Mouse (Mus musculus) gonadal fat pad, adult 2 months (tissue): Measurements from ENCODE around the gene Tex264. TPM values are rescaled to one million over a fixed set of nuclear protein-coding genes. Genes with fewer than 3 reads are reported as not detected.
A peak's percentile ranks its signal among the peaks of the same experiment; 100 is the strongest.

ENCODE experiments used
- DNase-seq: peaks from one replicate; pipeline ENCODE4 v3.0.0-alpha.2; 2012; ENCODE audit warnings: low read depth
- polyA plus RNA-seq: library from polyadenylated mRNA; depleted of rRNA; stranded (reverse); fragments of >200 nt; gene quantifications from 2 replicates; pipeline ENCODE4 v1.2.3, GENCODE M21; 2012; rRNA removed

Gene Tex264
- 103 and 126 TPM in 2 replicates for polyA plus RNA-seq

GRCm38 (mm10) chr9:106685249-106686101 lies at the start of gene Tex264:
Gene Tex264, minus strand, starts transcription at chr9:106685927.
- DNase-seq = no peak

DNA sequence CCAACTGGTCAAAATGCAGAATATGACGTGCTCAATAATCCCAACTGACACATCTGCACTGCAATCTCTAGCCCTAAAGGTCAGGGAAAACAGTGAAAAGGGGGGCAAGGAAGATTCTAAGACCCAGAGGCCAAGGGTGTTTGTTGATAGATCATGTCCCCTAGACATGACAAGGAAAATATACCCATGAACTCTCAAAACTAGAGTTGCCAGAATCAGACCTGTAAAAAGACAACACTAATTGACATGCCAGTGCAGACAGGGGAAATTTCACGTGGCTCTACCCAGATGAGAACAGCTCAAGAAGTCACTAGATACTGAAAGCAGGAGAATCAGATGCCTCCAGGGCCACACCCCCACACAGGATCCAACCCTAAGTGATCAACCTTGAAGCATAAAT lies 48.0 kb upstream of the Tex264 start:
- DNase-seq = no peak

DNA sequence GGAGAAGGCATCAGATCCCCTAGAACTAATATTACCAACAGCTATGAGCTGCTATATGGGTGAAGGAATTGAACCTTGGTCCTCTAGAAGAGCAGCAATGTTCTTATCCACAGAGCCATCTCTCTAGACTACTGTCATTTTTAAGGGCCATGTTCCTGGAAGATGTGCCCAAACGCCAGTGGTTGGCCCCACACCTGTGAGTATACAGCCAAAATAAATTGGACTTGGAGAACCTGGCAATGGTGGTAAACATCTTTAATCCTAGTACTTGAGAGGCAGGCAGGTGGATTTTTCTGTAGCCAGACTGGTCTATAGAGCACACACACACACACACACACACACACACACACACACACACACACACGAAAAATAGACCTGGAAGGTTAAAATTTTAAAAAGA lies 43.7 kb upstream of the Tex264 start:
- DNase-seq = no peak

- DNase-seq = no peak
Measured at GRCm38 (mm10) chr9:106726891-106727290, 41.2 kb upstream of the Tex264 start.

DNA sequence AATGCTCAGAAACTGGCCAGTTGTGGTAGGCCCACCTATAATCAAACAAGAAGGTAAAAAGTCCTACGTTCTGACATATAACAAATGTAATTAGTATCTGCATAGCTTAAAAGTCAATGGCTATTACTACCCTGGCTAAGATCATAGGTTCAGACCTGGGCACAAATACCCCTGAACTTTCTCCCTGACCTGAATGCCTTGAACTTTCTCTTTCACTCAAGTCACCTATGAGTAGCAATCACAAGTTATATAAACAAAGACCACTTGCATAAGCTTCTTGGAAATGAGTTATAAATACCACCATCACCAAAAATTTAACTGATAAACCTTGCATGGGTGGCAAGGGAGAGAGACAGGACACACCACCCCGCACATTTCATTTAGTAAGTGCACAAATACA lies 39.7 kb upstream of the Tex264 start:
- no peak for DNase-seq

GRCm38 (mm10) chr9:106724864-106725263 lies 39.1 kb upstream of the Tex264 start:
- peak; percentile 34 for DNase-seq

- DNase-seq = no peak
Measured at GRCm38 (mm10) chr9:106716729-106717128, 31.0 kb upstream of the Tex264 start.

DNA sequence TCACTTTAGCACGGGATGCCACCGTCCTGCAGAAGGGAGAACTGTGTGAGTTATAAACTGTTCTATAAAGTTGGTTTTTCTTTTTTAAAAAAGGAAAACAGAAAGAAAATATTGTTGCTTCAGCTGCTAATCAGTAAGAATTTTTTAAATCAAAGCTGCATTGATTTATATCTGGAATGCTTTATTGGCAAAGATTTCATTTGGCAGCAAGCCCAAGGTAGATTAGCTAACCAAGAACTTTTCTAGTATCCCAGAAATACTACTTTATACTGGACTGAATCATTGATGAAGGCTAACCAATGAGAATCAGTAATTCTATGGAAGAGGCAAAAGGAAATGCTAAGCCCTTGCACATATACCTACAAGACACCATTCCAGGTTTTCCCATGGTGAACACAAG lies 30.5 kb upstream of the Tex264 start:
- DNase-seq = no peak

DNA sequence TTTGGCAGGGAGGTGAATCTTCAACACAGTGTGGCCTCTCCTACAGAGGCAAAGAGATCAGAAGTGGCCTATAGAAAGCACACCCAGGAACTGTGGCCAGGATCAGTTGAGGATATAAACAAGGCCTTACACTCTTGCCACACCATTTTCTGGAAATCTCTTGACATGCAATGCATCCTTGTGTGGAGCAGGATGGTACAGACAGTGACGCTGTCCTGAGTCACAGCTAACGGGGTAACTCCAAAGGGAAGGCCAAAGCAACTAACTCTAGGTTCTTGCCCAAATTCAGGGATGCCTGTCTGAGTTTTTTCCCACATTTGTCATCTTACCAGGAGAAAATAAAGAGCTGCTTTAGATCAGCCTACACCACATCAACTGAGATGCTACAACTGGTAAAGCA lies 26.7 kb upstream of the Tex264 start:
- DNase-seq = no peak

GRCm38 (mm10) chr9:106692973-106693481 lies 7.3 kb upstream of the Tex264 start:
- no peak for DNase-seq

- no peak for DNase-seq
Measured at GRCm38 (mm10) chr9:106688834-106689233, 3.1 kb upstream of the Tex264 start.

DNA sequence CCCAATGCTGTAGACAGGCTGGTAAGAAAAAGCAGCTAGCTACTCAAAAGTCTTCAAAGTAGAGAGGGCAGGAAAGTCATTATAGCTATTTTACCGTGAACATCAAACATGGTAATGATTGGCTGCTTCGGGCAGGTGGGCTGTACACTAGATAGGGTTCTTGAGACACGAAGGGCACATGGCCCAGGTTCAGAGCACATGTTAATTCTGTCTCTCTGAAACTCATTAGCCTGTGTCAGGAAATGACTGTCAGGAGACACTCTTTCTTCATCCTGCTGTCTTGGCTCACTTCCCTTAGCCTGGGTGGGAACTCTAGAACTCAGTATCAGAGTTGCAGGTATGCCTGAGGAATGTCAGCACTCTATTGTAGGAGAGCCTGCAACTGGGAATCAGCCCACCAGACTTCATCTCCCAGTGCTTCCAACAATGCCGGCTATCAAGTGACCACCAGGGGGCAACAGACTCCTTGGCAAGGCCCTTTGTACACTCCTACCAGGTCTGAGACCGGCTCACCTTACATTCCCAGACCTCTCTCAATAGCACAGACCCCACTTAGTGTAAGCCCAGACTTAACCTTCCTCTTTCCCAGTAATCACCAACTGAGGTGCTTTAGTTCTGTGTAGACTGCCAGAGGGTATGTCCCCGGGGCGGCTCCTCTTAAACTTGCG lies 1.4 kb upstream of the Tex264 start:
- no peak for DNase-seq

GRCm38 (mm10) chr9:106684918-106685248 lies 844 bp downstream of the Tex264 start:
- no peak for DNase-seq

DNA sequence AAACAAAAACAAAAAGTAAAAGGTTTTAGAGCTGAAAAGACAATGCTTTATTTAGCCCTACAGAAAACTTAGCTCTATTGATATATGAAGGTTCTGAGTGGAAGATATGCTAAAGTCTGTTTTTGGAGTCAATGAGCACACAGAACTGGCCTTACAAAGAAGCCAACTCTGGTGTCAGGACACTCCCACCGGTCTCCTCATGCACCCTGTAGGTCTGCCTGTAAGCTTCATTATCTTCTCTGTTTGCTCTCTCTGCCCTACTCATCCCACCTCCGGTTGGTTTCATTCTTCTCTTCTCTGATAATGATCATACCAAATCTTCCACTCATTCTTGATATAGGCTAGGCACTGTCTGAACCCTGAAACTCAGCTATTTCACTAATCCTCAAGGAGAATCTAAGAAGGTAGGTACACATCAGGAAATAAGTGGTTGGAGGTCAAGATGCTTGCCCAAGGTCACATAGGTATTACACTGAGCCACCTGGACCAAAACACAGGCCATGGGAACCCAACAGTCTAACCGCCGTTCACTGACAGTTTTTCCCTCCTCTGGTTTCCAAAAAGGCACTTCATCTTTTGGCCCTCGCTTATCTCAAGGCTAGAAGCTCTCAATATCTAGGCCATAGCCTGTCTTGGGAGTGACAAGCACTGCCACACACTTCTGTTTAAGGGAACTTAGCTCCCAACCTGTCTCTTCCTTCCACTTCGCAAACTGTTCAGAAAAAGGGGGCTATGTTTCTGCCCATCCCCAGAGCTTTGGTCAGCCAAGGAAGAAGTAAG lies 1.4 kb downstream of the Tex264 start:
- no peak for DNase-seq

GRCm38 (mm10) chr9:106681026-106681425 lies 4.7 kb downstream of the Tex264 start:
- no peak for DNase-seq

DNA sequence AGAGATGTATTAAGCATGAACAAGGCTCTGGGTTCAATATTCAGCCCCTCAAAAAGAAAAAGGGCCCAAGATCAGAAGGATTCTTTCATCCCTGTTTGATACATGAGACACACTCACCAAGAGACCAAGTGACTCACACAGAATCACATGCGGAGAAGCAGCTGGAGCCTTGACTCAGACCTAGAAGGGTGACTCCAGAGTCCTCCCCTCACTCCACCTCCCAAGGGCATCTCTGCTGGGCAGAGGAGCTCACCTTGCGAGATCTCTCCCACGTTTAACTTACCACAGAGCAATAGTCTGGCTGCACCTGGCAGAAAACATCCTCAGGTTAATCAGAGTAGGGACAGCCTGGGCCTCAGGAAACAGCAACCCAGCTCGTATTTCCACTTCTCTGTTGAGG lies 7.5 kb downstream of the Tex264 start:
- DNase-seq = no peak

DNA sequence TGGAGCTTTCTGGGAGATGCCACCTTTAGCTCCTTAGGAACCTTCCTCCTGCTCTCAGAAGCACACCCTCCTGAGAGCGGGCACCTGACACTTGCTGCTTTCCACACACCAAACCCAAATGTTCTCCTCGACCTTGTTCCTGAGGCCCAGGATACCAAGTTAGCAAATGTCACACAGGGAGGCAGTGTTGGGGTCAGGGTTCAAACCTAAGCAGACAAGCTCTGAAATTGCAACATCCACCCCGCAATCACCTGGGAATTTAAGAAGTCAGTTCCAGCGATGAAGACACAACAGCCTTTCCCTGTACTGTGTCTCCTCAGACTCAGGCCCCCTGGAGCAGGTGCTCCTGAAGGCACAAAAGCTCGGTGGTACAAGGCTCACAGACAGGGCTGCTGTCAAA lies 8.0 kb downstream of the Tex264 start:
- no peak for DNase-seq

DNA sequence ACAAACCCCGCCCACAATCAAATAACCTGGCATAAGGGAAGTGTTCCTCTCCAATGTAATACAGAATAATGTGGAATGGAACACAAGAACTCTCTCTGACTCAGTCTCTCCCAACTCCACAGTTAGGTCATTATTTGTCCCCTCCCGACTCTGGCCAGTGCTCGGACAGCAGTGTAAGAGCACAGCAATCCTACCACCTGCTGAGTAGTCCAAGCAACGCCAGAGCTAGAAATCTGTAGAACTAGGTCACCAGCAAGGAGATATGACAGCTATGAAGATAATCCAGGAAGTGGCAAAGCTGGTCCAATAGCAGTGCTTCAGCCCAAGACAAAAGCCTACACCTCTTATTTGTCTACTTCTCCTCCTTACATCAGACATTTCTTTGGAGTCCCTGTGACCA lies 9.2 kb downstream of the Tex264 start:
- DNase-seq = no peak

- no peak for DNase-seq
Measured at GRCm38 (mm10) chr9:106675965-106676364, 9.8 kb downstream of the Tex264 start.

DNA sequence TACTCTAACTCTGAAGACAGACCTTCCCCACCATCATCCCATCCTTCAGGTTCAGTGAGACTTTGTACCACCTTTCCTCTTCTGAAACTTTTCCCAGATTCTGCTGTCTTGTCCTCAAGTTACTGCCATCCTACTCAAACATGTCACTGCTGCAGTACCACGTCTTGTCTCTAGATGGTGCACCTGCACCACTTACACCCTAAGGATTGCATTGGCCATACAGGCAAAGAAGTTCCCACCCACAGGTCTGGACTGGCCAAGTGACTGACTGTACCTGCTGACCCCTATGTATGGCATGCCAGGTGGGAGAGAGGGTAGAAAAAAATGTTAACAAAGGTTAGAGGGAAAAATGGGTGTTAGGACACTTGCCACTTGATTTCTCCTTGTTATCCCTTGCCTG lies 10.2 kb downstream of the Tex264 start:
- DNase-seq = no peak

GRCm38 (mm10) chr9:106673860-106674259 lies 11.9 kb downstream of the Tex264 start:
- DNase-seq = no peak

GRCm38 (mm10) chr9:106664856-106665255 lies 20.9 kb downstream of the Tex264 start:
- DNase-seq = no peak
